Mouse (Mus musculus) midbrain, embryonic 13.5 days (tissue): ENCODE measurements at regions not wholly inside any gene's neighbourhood (a gene's known extent, or its start where the extent isn't known, plus 50 kb on each side); places are given as distances from the start of the nearest gene placed in this dataset.

Source experiments
- ATAC-seq: fragments of 200-750 bp; cut with Nextera tagmentation; 2 replicates; pipeline ENCODE4 v1.8.0; 2017; ENCODE audit warnings: mild to moderate bottlenecking, moderate TSS enrichment, moderate library complexity
- H3K27ac ChIP-seq: fragments of 300-500 bp; sonication (generic); 2 replicates; pipeline ENCODE4 v1.5.1; 2015; ENCODE audit warnings: inconsistent platforms, mild to moderate bottlenecking, moderate library complexity
- H3K27me3 ChIP-seq: fragments of 300-500 bp; sonication (generic); 2 replicates; pipeline ENCODE4 v1.6.1; 2015; ENCODE audit warnings: mild to moderate bottlenecking, inconsistent platforms
- H3K36me3 ChIP-seq: fragments of 300-500 bp; sonication (generic); 2 replicates; pipeline ENCODE4 v1.6.1; 2015; ENCODE audit warnings: mild to moderate bottlenecking, inconsistent platforms
- H3K4me1 ChIP-seq: fragments of 300-500 bp; sonication (generic); replicated peaks from 2 replicates; pipeline ENCODE4 v1.6.1; 2015; ENCODE audit warnings: inconsistent platforms
- H3K4me2 ChIP-seq: fragments of 300-500 bp; sonication (generic); replicated peaks from 2 replicates; pipeline ENCODE4 v1.6.1; 2015; ENCODE audit warnings: moderate library complexity, mild to moderate bottlenecking, inconsistent platforms
- H3K4me3 ChIP-seq: fragments of 300-500 bp; sonication (generic); replicated peaks from 2 replicates; pipeline ENCODE4 v1.5.1; 2015; ENCODE audit warnings: mild to moderate bottlenecking, inconsistent platforms
- H3K9ac ChIP-seq: fragments of 300-500 bp; sonication (generic); replicated peaks from 2 replicates; pipeline ENCODE4 v1.6.1; 2015; ENCODE audit warnings: mild to moderate bottlenecking, inconsistent platforms
- H3K9me3 ChIP-seq: fragments of 300-500 bp; sonication (generic); 2 replicates; pipeline ENCODE4 v1.6.1; 2016; ENCODE audit warnings: mild to moderate bottlenecking, inconsistent platforms
- WGBS: fragments of 180-500 bp; shearing (Covaris S2); methylation state at CpG from one replicate; pipeline ENCODE4 v1.1.7; 2015; 5-methylcytosine and 5-hydroxymethylcytosine counted together

DNA sequence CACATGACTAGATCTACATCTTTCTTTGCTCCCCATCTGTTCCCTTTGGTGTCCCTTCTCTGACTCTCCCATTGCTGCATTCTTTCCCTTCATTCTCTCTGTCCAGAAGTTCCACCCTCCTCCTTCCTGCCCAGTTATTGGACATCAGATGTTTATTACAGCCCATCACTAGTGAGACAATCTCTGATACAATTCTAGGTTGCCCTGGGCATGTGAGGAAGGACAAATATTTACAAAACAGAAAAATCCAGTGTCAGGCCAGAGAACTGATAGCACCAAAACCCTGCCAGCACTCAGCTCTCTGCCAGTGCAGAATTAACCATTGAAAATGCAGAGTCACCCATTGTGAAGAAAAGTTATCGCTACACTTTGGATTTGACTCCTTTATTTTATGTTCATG lies 87.9 kb upstream of the Lpp start:
- H3K36me3 ChIP-seq = no peaks in the 10 kb centered on the region
- no peaks in the 10 kb centered on the region for H3K9me3 ChIP-seq
- H3K4me3 ChIP-seq = no peak overlapping the region
- no peak for ATAC-seq
- no peaks in the 10 kb centered on the region for H3K4me1 ChIP-seq
- H3K9ac ChIP-seq = no peak overlapping the region
- WGBS = 90% methylated on average over 1 of the region's 1 CpGs
- H3K27me3 ChIP-seq = 0 out of 2 replicates have a peak, but pooled peaks cover 3% of the 10 kb centered on the region
- no peak overlapping the region for H3K4me2 ChIP-seq
- no peak overlapping the region for H3K27ac ChIP-seq

DNA sequence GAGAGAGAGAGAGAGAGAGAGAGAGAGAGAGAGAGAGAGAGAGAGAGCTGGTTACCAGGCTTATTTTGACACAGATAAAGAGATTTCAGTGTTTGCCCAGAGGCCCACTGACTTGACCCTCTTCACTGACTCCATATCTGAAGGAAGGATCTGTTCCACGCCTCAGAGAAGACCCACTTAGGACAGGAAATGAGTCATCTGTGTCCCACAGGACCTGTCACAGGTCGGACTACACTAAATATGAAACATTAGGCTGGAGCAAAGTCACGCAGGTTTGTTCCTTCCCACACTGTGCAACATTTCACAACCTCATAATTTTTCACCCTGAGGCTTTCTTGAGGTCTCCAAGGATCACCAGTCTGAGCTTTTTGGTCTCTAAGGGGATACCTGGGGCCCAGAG lies 96.5 kb upstream of the Lpp start:
- Histone ChIP-seq H3K9ac (no peak overlapping the region), H3K27me3 (no peaks in the 10 kb centered on the region), H3K27ac (no peak overlapping the region), H3K4me2 (no peak overlapping the region), H3K4me1 (no peaks in the 10 kb centered on the region), H3K36me3 (no peaks in the 10 kb centered on the region), H3K9me3 (no peaks in the 10 kb centered on the region), H3K4me3 (no peak overlapping the region)
- 67% methylated on average over 3 of the region's 3 CpGs for WGBS
- no peak for ATAC-seq

GRCm38 (mm10) chr16:24295626-24296440 lies 97.5 kb upstream of the Lpp start:
- H3K27me3 ChIP-seq = no peaks in the 10 kb centered on the region
- 85% methylated on average over 7 of the region's 7 CpGs for WGBS
- no peaks in the 10 kb centered on the region for H3K36me3 ChIP-seq

GRCm38 (mm10) chr16:24284215-24284614 lies 109.1 kb upstream of the Lpp start:
- Histone ChIP-seq H3K27ac (no peak overlapping the region), H3K9me3 (no peaks in the 10 kb centered on the region), H3K9ac (no peak overlapping the region), H3K36me3 (no peaks in the 10 kb centered on the region), H3K4me1 (no peaks in the 10 kb centered on the region), H3K4me3 (no peak overlapping the region), H3K27me3 (no peaks in the 10 kb centered on the region), H3K4me2 (no peak overlapping the region)
- 81% methylated on average over 3 of the region's 3 CpGs for WGBS
- ATAC-seq = no peak

More at GRCm38 (mm10) chr16:24295626-24296440, 97.5 kb upstream of the Lpp start:
- ATAC-seq = no peak
- Histone ChIP-seq H3K4me3 (no peak overlapping the region), H3K9ac (no peak overlapping the region), H3K9me3 (no peaks in the 10 kb centered on the region), H3K27ac (no peak overlapping the region), H3K4me2 (no peak overlapping the region), H3K4me1 (no peaks in the 10 kb centered on the region)

GRCm38 (mm10) chr16:24282194-24282683 lies 111.1 kb upstream of the Lpp start:
- Histone ChIP-seq H3K9me3 (no peaks in the 10 kb centered on the region), H3K4me3 (no peak overlapping the region), H3K27ac (no peak overlapping the region), H3K27me3 (no peaks in the 10 kb centered on the region), H3K4me1 (no peaks in the 10 kb centered on the region), H3K36me3 (no peaks in the 10 kb centered on the region), H3K4me2 (no peak overlapping the region), H3K9ac (no peak overlapping the region)
- 30% methylated on average over 6 of the region's 6 CpGs for WGBS
- ATAC-seq = peak; percentile 92

DNA sequence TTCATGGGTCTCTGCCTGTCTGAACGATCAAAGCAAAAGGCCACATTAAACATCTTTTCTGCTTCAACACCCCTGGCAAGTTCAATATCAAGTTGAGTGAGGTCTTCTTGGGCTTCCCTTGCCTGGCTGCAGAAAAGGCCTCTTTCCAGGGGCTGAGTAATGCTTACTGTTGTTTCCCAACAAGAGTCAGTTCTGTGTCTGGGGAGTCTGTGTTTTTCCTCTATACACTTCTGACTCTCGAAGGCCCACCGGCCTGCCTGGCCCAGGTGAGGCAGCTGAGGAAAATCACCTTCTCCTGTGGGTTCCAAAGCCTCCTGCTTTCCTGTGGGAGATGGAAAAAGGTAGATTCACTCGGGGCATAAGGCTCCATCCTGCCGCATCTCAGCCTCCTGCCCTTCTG lies 111.7 kb upstream of the Lpp start:
- Histone ChIP-seq H3K9ac (no peak overlapping the region), H3K4me3 (no peak overlapping the region), H3K36me3 (no peaks in the 10 kb centered on the region), H3K27ac (no peak overlapping the region), H3K9me3 (no peaks in the 10 kb centered on the region), H3K27me3 (no peaks in the 10 kb centered on the region), H3K4me2 (no peak overlapping the region), H3K4me1 (no peaks in the 10 kb centered on the region)
- 72% methylated on average over 5 of the region's 5 CpGs for WGBS
- no peak for ATAC-seq

DNA sequence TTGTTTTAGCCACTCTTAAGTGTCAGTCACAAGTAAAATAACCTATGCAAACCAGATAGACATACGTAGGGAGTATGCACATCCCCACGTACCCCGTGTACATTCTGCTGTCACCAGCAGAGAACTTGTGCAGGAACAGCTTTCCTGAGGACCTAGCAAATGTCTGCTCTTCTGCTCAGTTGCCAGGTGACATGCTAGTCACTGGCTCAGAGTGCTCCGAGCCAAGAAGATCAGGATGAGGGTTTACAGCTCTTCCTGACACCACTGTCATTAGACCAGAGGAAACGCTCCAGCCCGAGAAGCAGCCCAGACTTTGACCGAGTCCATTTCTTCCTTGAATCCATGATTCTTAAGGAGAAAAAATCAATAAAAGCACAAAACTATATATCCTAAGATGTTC lies 115.5 kb upstream of the Lpp start:
- Histone ChIP-seq H3K4me2 (no peak overlapping the region), H3K36me3 (no peaks in the 10 kb centered on the region), H3K4me1 (no peaks in the 10 kb centered on the region), H3K9ac (no peak overlapping the region), H3K27ac (no peak overlapping the region), H3K9me3 (no peaks in the 10 kb centered on the region), H3K27me3 (no peaks in the 10 kb centered on the region), H3K4me3 (no peak overlapping the region)
- 92% methylated on average over 7 of the region's 7 CpGs for WGBS
- no peak for ATAC-seq

DNA sequence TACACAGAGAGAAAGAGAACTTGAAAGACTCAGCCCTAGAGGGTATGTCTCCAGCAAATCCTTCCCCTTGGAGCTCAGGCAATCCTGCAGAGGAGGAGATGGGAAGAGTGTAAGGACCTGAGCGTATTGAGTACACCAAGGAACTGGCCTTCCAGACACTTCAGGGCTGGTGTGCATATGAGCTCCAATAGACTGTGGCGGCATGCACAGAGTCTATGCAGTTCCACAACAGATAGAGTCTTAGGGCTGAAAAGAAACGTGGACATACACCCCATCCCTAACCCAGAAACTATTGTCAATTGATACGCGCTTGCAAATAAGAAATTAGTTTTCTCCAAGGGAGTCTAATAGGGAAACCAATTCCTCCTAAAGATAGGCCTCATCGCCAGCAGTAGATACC lies 130.6 kb upstream of the Lpp start:
- no peak for ATAC-seq
- WGBS = 96% methylated on average over 6 of the region's 6 CpGs
- H3K4me3 ChIP-seq = no peak overlapping the region
- no peaks in the 10 kb centered on the region for H3K36me3 ChIP-seq
- H3K4me2 ChIP-seq = no peak overlapping the region
- no peaks in the 10 kb centered on the region for H3K27me3 ChIP-seq
- H3K9me3 ChIP-seq = no peaks in the 10 kb centered on the region
- no peak overlapping the region for H3K9ac ChIP-seq
- no peak overlapping the region for H3K27ac ChIP-seq
- no peaks in the 10 kb centered on the region for H3K4me1 ChIP-seq

DNA sequence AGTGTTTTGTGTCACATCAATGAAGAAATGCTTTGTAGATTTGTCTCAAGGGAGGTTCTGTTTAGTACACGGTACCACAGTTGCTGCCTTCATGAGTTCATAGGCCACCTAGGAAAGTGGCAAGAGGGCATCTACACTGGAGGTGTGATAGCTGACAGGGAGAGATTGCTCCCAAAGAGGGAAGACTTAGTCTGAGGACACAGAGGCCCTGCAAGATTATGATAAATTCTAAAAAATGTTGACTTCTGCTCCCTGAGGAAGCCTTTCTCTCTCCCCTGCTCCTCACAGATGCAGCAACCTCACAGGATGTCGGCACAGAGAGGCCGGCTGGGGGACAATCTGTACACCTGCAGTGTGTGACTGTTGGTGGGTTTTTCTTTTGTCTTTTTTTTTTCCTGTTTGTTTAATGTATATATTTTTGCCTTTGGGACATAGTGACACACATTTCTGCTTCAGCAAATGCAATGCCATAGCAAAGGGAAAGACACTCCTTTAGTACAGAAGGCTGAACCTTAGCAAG lies 133.5 kb upstream of the Lpp start:
- Histone ChIP-seq H3K9ac (no peak overlapping the region), H3K27ac (no peak overlapping the region), H3K4me2 (no peak overlapping the region), H3K36me3 (no peaks in the 10 kb centered on the region), H3K4me1 (no peaks in the 10 kb centered on the region), H3K9me3 (no peaks in the 10 kb centered on the region), H3K4me3 (no peak overlapping the region), H3K27me3 (no peaks in the 10 kb centered on the region)
- ATAC-seq = no peak
- 87% methylated on average over 3 of the region's 3 CpGs for WGBS

- H3K4me1 ChIP-seq = no peaks in the 10 kb centered on the region
- H3K4me2 ChIP-seq = no peak overlapping the region
- H3K36me3 ChIP-seq = no peaks in the 10 kb centered on the region
- no peak overlapping the region for H3K9ac ChIP-seq
- WGBS = 57% methylated on average over 1 of the region's 1 CpGs
- no peak overlapping the region for H3K4me3 ChIP-seq
- no peak overlapping the region for H3K27ac ChIP-seq
- H3K27me3 ChIP-seq = no peaks in the 10 kb centered on the region
- ATAC-seq = no peak
- no peaks in the 10 kb centered on the region for H3K9me3 ChIP-seq
These were observed 134.3 kb upstream of the Lpp start for GRCm38 (mm10) chr16:24258991-24259390.

GRCm38 (mm10) chr16:24255037-24255436 lies 138.3 kb upstream of the Lpp start:
- no peaks in the 10 kb centered on the region for H3K9me3 ChIP-seq
- H3K4me1 ChIP-seq = no peaks in the 10 kb centered on the region
- H3K4me2 ChIP-seq = no peak overlapping the region
- no peak overlapping the region for H3K4me3 ChIP-seq
- no peak overlapping the region for H3K9ac ChIP-seq
- no peak for ATAC-seq
- no peaks in the 10 kb centered on the region for H3K27me3 ChIP-seq
- no peaks in the 10 kb centered on the region for H3K36me3 ChIP-seq
- H3K27ac ChIP-seq = no peak overlapping the region
- 77% methylated on average over 10 of the region's 10 CpGs for WGBS

GRCm38 (mm10) chr16:24254590-24254989 lies 138.7 kb upstream of the Lpp start:
- no peaks in the 10 kb centered on the region for H3K36me3 ChIP-seq
- no peak for ATAC-seq
- no peaks in the 10 kb centered on the region for H3K4me1 ChIP-seq
- H3K4me3 ChIP-seq = no peak overlapping the region
- H3K27ac ChIP-seq = no peak overlapping the region
- no peaks in the 10 kb centered on the region for H3K9me3 ChIP-seq
- H3K4me2 ChIP-seq = no peak overlapping the region
- H3K27me3 ChIP-seq = no peaks in the 10 kb centered on the region
- H3K9ac ChIP-seq = no peak overlapping the region

DNA sequence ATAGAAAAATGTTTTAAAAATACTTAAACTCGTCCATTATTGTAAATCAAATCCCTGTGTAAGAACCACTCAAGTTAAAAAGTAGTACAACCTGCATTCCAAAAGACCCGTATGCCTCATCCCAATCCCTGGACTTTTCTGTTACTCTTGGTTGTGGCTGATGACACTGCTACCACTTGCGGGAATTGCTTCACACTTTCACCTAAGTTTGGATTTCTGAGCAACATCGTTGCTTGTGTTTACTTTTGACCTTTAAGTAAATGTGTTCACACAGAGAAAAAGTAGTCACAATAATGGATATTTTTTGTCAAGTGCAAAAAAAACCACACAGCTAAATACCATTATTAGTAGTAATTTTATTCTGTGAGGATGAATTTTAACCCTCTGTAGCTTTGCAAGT lies 139.2 kb upstream of the Lpp start:
- no peak overlapping the region for H3K9ac ChIP-seq
- H3K4me1 ChIP-seq = no peaks in the 10 kb centered on the region
- no peaks in the 10 kb centered on the region for H3K9me3 ChIP-seq
- no peak overlapping the region for H3K4me3 ChIP-seq
- WGBS = 84% methylated on average over 4 of the region's 4 CpGs
- no peaks in the 10 kb centered on the region for H3K27me3 ChIP-seq
- H3K36me3 ChIP-seq = no peaks in the 10 kb centered on the region
- ATAC-seq = no peak
- no peak overlapping the region for H3K4me2 ChIP-seq
- H3K27ac ChIP-seq = no peak overlapping the region
